Mouse (Mus musculus): ENCODE measurements around the gene Bap1. TPM values are rescaled to one million over a fixed set of nuclear protein-coding genes. Genes with fewer than 3 reads are reported as not detected.

Gene Bap1
- polyA plus RNA-seq, 1 experiment from 2014 or later, result 77.2 TPM

GRCm38 (mm10) chr14:31267649-31268048 is 16.4 kb downstream of the Bap1 start:
- Histone ChIP-seq H3K9me3 (ENCODE audit: control insufficient read depth, low read length) (no peaks in the 10 kb centered on the region), H3K27ac (ENCODE audit: low read depth, low read length) (no peak overlapping the region), H3K36me3 (ENCODE audit: control insufficient read depth, insufficient read depth, low read length) (no peaks in the 10 kb centered on the region), H3K4me1 (replicated peaks; ENCODE audit: control insufficient read depth, insufficient read depth, low read length) (peaks cover 6% of the 10 kb centered on the region; the same call in 1 of the 2 replicates), H3K27me3 (replicated peaks; ENCODE audit: control insufficient read depth, insufficient read depth, low read length) (no peaks in the 10 kb centered on the region; the same call in 1 of the 2 replicates), H3K4me3 (ENCODE audit: low read depth, low read length) (no peak overlapping the region), H3K4me2 (no peak overlapping the region), H3K9ac (ENCODE audit: low read depth, low read length) (no peak overlapping the region)
- no peak for DNase-seq (ENCODE audit: low spot score)
- no peak for ATAC-seq (replicated peaks; ENCODE audit: low FRiP score)
- WGBS, result 88% methylated on average over 11 of the region's 11 CpGs

- H3K4me3 ChIP-seq (ENCODE audit: low read depth, low read length), result no peak overlapping the region
- peaks cover 6% of the 10 kb centered on the region; the same call in 1 of the 2 replicates for H3K4me1 ChIP-seq (replicated peaks; ENCODE audit: control insufficient read depth, insufficient read depth, low read length)
- no peaks in the 10 kb centered on the region for H3K36me3 ChIP-seq (ENCODE audit: control insufficient read depth, insufficient read depth, low read length)
- ATAC-seq (replicated peaks; ENCODE audit: low FRiP score) (no peak), DNase-seq (ENCODE audit: low spot score) (no peak)
- no peaks in the 10 kb centered on the region; the same call in 1 of the 2 replicates for H3K27me3 ChIP-seq (replicated peaks; ENCODE audit: control insufficient read depth, insufficient read depth, low read length)
- no peak overlapping the region for H3K27ac ChIP-seq (ENCODE audit: low read depth, low read length)
- no peak overlapping the region for H3K9ac ChIP-seq (ENCODE audit: low read depth, low read length)
- no peaks in the 10 kb centered on the region for H3K9me3 ChIP-seq (ENCODE audit: control insufficient read depth, low read length)
- H3K4me2 ChIP-seq, result no peak overlapping the region; the same call in 1 of the 2 replicates
- WGBS, result 74% methylated on average over 9 of the region's 9 CpGs
These were observed 17.2 kb downstream of the Bap1 start for GRCm38 (mm10) chr14:31268301-31269001.

- WGBS, result 16% methylated on average over 28 of the region's 28 CpGs
- peak; percentile 76 for ATAC-seq (replicated peaks; ENCODE audit: low FRiP score)
- H3K27ac ChIP-seq (ENCODE audit: low read depth, low read length), result no peak overlapping the region
These were observed 18.3 kb downstream of the Bap1 start for GRCm38 (mm10) chr14:31269456-31270100.

GRCm38 (mm10) chr14:31271121-31271520 is 19.9 kb downstream of the Bap1 start:
- ATAC-seq (replicated peaks; ENCODE audit: low FRiP score), result no peak
- no peak for DNase-seq (ENCODE audit: low spot score)
- Histone ChIP-seq H3K9me3 (ENCODE audit: control insufficient read depth, low read length) (no peaks in the 10 kb centered on the region), H3K4me2 (no peak overlapping the region), H3K36me3 (ENCODE audit: control insufficient read depth, insufficient read depth, low read length) (no peaks in the 10 kb centered on the region), H3K27ac (ENCODE audit: low read depth, low read length) (no peak overlapping the region), H3K4me3 (ENCODE audit: low read depth, low read length) (no peak overlapping the region), H3K27me3 (replicated peaks; ENCODE audit: control insufficient read depth, insufficient read depth, low read length) (no peaks in the 10 kb centered on the region; the same call in 1 of the 2 replicates), H3K4me1 (replicated peaks; ENCODE audit: control insufficient read depth, insufficient read depth, low read length) (peaks cover 6% of the 10 kb centered on the region; the same call in 1 of the 2 replicates), H3K9ac (ENCODE audit: low read depth, low read length) (no peak overlapping the region)
- WGBS, result 82% methylated on average over 6 of the region's 6 CpGs

More at GRCm38 (mm10) chr14:31269456-31270100, 18.3 kb downstream of the Bap1 start:
- Histone ChIP-seq H3K9ac (ENCODE audit: low read depth, low read length) (peak overlapping the region; percentile 46), H3K4me1 (replicated peaks; ENCODE audit: control insufficient read depth, insufficient read depth, low read length) (peaks cover 6% of the 10 kb centered on the region; the same call in 1 of the 2 replicates), H3K36me3 (ENCODE audit: control insufficient read depth, insufficient read depth, low read length) (no peaks in the 10 kb centered on the region), H3K27me3 (replicated peaks; ENCODE audit: control insufficient read depth, insufficient read depth, low read length) (no peaks in the 10 kb centered on the region; the same call in 1 of the 2 replicates), H3K4me3 (ENCODE audit: low read depth, low read length) (peak overlapping the region; percentile 38), H3K4me2 (peak overlapping the region; percentile 66), H3K9me3 (ENCODE audit: control insufficient read depth, low read length) (no peaks in the 10 kb centered on the region)
- DNase-seq (ENCODE audit: low spot score), result peak; percentile 64

- peaks cover 6% of the 10 kb centered on the region; the same call in 1 of the 2 replicates for H3K4me1 ChIP-seq (replicated peaks; ENCODE audit: control insufficient read depth, insufficient read depth, low read length)
- no peak overlapping the region for H3K9ac ChIP-seq (ENCODE audit: low read depth, low read length)
- no peaks in the 10 kb centered on the region; the same call in 1 of the 2 replicates for H3K27me3 ChIP-seq (replicated peaks; ENCODE audit: control insufficient read depth, insufficient read depth, low read length)
- H3K27ac ChIP-seq (ENCODE audit: low read depth, low read length), result no peak overlapping the region
- no peak overlapping the region for H3K4me3 ChIP-seq (ENCODE audit: low read depth, low read length)
- 25% methylated on average over 7 of the region's 7 CpGs for WGBS
- DNase-seq (ENCODE audit: low spot score), result peak; percentile 72
- no peaks in the 10 kb centered on the region for H3K9me3 ChIP-seq (ENCODE audit: control insufficient read depth, low read length)
- H3K4me2 ChIP-seq, result no peak overlapping the region
- H3K36me3 ChIP-seq (ENCODE audit: control insufficient read depth, insufficient read depth, low read length), result no peaks in the 10 kb centered on the region
- ATAC-seq (replicated peaks; ENCODE audit: low FRiP score), result peak; percentile 54; the same call in 1 of the 2 replicates
These were observed 20.9 kb downstream of the Bap1 start for GRCm38 (mm10) chr14:31272164-31272563.

- WGBS, result 80% methylated on average over 8 of the region's 8 CpGs
- Histone ChIP-seq H3K4me3 (ENCODE audit: low read depth, low read length) (no peak overlapping the region), H3K4me1 (replicated peaks; ENCODE audit: control insufficient read depth, insufficient read depth, low read length) (no peaks in the 10 kb centered on the region), H3K4me2 (no peak overlapping the region), H3K27me3 (replicated peaks; ENCODE audit: control insufficient read depth, insufficient read depth, low read length) (peaks cover 2% of the 10 kb centered on the region; the same call in 1 of the 2 replicates), H3K9me3 (ENCODE audit: control insufficient read depth, low read length) (no peaks in the 10 kb centered on the region), H3K27ac (ENCODE audit: low read depth, low read length) (no peak overlapping the region), H3K9ac (ENCODE audit: low read depth, low read length) (no peak overlapping the region), H3K36me3 (ENCODE audit: control insufficient read depth, insufficient read depth, low read length) (no peaks in the 10 kb centered on the region)
- ATAC-seq (replicated peaks; ENCODE audit: low FRiP score) (no peak), DNase-seq (ENCODE audit: low spot score) (no peak)
These were observed 34.5 kb downstream of the Bap1 start for GRCm38 (mm10) chr14:31285728-31286127.

Other genes starting within 250 kb of the Bap1 start
- 309 and 326 TPM in 2 replicates for gene Spcs1, start 249.8 kb upstream of the Bap1 start, polyA plus RNA-seq (2014; fragmentation: Nextera tagmentation; extraction: Ambion mirVana)
- gene Pbrm1, start 232.3 kb upstream of the Bap1 start, polyA plus RNA-seq (2014; fragmentation: Nextera tagmentation; extraction: Ambion mirVana), result 72.8 and 73.0 TPM in 2 replicates
- gene Gnl3, start 232.3 kb upstream of the Bap1 start, polyA plus RNA-seq (2014; fragmentation: Nextera tagmentation; extraction: Ambion mirVana), result 265 and 268 TPM in 2 replicates
- 90.3 and 107 TPM in 2 replicates for gene Smim4, start 122.5 kb upstream of the Bap1 start, polyA plus RNA-seq (2014; fragmentation: Nextera tagmentation; extraction: Ambion mirVana)
- 401 and 406 TPM in 2 replicates for gene Nt5dc2, start 120.4 kb upstream of the Bap1 start, polyA plus RNA-seq (2014; fragmentation: Nextera tagmentation; extraction: Ambion mirVana)
- gene Stab1, start 82.8 kb upstream of the Bap1 start, polyA plus RNA-seq (2014; fragmentation: Nextera tagmentation; extraction: Ambion mirVana), result 25.3 and 39.9 TPM in 2 replicates
- gene Tnnc1, start 43.1 kb upstream of the Bap1 start, polyA plus RNA-seq (2014; fragmentation: Nextera tagmentation; extraction: Ambion mirVana), result 17.6 and 39.0 TPM in 2 replicates
- 228 and 245 TPM in 2 replicates for gene Nisch, start 34.5 kb upstream of the Bap1 start, polyA plus RNA-seq (2014; fragmentation: Nextera tagmentation; extraction: Ambion mirVana)
- gene Sema3g, start 33.6 kb upstream of the Bap1 start, polyA plus RNA-seq (2014; fragmentation: Nextera tagmentation; extraction: Ambion mirVana), result 0.10 TPM in 1 of 2 replicates, not detected in the other
- gene Phf7, start 133 bp upstream of the Bap1 start, polyA plus RNA-seq (2014; fragmentation: Nextera tagmentation; extraction: Ambion mirVana), result 14.9 and 15.0 TPM in 2 replicates
- gene Dnah1, start 72.4 kb downstream of the Bap1 start, polyA plus RNA-seq (2014; fragmentation: Nextera tagmentation; extraction: Ambion mirVana), result 1.7 and 1.9 TPM in 2 replicates
- gene Capn7, start 85.2 kb downstream of the Bap1 start, polyA plus RNA-seq (2014; fragmentation: Nextera tagmentation; extraction: Ambion mirVana), result 34.4 and 39.0 TPM in 2 replicates
- 15.0 and 17.3 TPM in 2 replicates for gene Sh3bp5, start 184.6 kb downstream of the Bap1 start, polyA plus RNA-seq (2014; fragmentation: Nextera tagmentation; extraction: Ambion mirVana)
- 39.1 and 44.5 TPM in 2 replicates for gene Eaf1, start 242.9 kb downstream of the Bap1 start, polyA plus RNA-seq (2014; fragmentation: Nextera tagmentation; extraction: Ambion mirVana)
- gene Mettl6, start 243.6 kb downstream of the Bap1 start, polyA plus RNA-seq (2014; fragmentation: Nextera tagmentation; extraction: Ambion mirVana), result 60.9 and 68.9 TPM in 2 replicates